Mouse (Mus musculus) bone marrow, adult 2 months (tissue): ENCODE measurements at regions not wholly inside any gene's neighbourhood (a gene's known extent, or its start where the extent isn't known, plus 50 kb on each side); places are given as distances from the start of the nearest gene placed in this dataset.

Experiments
- CTCF ChIP-seq: fragments of 200-500 bp; IDR thresholded peaks from 2 replicates; pipeline ENCODE4 v1.5.1; 2011; ENCODE audit warnings: low read length, control low read depth; ENCODE audit not compliant: control insufficient read depth, insufficient read depth
- POLR2A ChIP-seq: fragments of 200-500 bp; IDR thresholded peaks from 2 replicates; pipeline ENCODE4 v1.6.1; 2011; ENCODE audit warnings: low read depth, mild to moderate bottlenecking, control low read depth, low read length, borderline replicate concordance; ENCODE audit not compliant: control insufficient read depth

GRCm38 (mm10) chr10:23595541-23595940 lies 191.5 kb downstream of the Rps12 start:
- TF ChIP-seq POLR2A (no peak), CTCF (no peak)
